Mouse (Mus musculus): Measurements from ENCODE around the gene Pxdn.

DNA sequence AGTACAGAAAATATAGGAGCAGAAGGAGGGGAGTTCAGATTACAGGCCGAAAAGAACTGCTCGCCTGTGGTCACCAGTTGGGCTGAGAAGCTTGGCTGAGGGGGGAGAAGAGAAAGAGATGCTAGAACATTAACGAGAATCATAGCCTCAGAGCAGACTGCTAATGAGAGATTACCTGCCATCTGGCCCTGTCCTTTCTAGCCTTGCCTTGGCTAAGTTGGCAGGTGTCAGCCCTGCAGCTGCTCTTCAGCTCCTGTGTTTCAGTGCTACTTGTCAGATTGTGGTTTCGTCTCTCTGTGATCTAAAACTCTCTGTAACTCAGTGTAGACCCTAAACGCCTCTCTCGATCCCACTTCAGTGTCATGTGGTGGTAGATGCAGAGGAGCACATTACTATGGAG, 20.6 kb upstream of the Pxdn start:
- TF ChIP-seq POLR2A (IDR thresholded peaks at IDR 0.05; ENCODE audit: insufficient read depth, low read depth, low read length) (no peak), EP300 (IDR thresholded peaks at IDR 0.05; ENCODE audit: insufficient read depth, low read depth, low read length) (no peak), CTCF (IDR thresholded peaks at IDR 0.05) (no peak)

All from heart, adult 2 months (tissue).